Mouse (Mus musculus) lung, postnatal 10 days (tissue): ENCODE data around the gene Efcab12.
A peak's percentile ranks its signal among the peaks of the same experiment; 100 is the strongest.

Experiments
- DNase-seq: peaks from one replicate; pipeline ENCODE4 v3.0.0; 2021

The Efcab12 gene

GRCm38 (mm10) chr6:115838745-115839144, 533 bp upstream of the Efcab12 start:
- DNase-seq = no peak

- DNase-seq = no peak
These were observed 4.4 kb downstream of the Efcab12 start for GRCm38 (mm10) chr6:115833861-115834260.

GRCm38 (mm10) chr6:115832152-115832850, 5.9 kb downstream of the Efcab12 start:
- DNase-seq = no peak

DNA sequence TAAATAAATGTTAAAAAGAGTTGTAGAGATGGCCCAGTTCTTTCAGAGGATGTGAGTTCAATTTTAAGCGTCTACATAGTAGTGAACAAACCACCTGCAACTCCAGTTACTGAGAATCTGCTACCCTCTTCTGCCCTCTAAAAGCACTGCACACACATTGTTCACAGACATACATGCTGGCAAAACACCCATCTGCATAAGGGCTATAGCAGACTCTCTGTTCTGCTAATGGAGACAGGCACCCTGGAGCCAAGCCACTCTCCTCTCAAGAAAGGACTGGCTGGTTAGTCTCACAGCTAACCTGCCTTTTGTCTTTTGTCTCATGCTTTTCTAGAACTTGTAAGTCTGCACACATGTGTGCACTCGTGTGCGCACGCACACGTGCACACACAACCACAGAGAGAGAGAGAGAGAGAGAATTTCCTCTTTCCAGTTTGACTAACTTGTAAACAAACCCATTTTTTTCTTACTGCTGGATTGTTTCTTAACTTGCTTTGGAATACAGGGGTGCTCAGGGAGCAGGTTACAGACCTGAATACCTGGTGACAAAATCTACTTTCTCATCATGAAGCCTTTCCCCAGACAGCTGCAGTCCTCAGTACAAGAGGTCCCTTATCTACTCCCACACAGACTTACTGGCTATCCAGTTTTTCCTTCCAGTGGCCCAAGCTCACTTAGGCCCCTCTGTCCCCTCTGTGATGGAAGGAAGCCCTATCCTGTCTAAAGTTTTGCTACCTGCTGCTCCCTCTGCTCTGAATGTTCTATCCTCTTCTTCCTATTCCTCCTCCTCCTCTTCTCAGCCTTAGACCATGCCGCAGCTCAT, 7.2 kb downstream of the Efcab12 start:
- no peak for DNase-seq

DNA sequence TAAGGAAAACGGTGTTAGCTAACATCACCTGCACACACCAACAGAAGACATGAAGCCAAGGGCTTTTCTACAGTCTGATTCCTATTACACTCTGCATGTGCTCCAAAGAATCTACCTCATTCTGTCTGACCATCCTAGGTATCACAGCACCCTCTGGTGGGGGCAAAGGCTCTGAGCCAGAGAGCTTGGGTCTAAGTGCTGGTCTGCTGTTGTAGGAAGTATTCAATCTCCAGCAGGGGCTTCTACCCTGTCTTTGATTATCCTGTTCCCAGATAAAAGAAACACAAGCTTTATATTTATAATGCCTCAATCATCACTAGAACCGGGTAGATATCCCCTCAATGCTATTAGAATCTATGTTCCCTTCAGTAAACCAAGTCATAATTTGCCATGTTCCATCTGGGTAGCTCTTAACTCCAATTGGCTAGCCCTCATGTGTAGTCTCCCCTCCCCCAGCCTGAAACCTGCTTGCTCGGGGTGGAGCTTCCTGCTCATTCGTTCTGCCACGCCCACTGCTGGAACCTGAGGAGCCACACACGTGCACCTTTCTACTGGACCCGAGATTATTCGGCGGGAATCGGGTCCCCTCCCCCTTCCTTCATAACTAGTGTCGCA, 14.3 kb downstream of the Efcab12 start:
- DNase-seq = peak; percentile 71

- no peak for DNase-seq
These were observed 16.8 kb downstream of the Efcab12 start for GRCm38 (mm10) chr6:115821216-115821993.

DNA sequence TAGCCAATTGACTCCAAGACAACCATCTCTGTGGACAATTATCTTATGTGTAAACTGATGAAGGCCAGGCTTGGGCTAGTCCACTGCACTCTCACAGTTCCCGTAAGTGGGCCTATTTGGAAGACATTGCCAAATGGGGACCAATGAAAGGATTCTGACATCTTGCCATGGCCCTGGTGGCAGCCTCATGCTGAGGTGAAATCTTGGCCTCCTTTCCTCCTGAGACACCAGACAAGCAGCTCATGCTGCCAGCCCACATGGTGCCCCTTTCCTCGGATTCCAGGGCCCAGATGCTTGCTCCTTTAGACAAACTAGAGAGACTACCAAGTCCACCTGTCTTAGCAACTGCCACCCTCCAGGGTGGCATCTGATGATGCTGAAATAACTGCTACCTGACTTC, 20.1 kb downstream of the Efcab12 start:
- DNase-seq = no peak

GRCm38 (mm10) chr6:115815041-115815440, 23.2 kb downstream of the Efcab12 start:
- DNase-seq = no peak

GRCm38 (mm10) chr6:115814104-115814503, 24.1 kb downstream of the Efcab12 start:
- peak; percentile 80 for DNase-seq

DNA sequence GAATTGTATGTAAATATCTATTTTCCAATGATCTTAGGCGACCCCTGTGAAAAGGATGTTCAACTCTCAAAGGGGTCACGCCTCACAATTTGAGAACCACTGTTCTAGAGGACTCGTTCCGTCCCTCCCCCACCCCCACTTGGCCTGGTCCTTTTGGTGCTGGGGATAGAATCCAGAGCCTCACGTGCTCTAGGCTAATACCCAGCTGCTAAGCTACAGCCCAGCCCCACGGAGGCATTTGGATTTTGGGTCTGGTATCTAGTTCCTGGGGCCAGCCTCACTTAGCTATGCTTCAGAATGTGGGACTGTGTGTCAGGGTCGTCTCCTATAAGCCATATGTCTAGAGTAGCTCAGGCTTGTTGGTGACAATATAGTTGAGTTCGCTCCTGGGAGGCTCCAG, 26.6 kb downstream of the Efcab12 start:
- DNase-seq = no peak

- DNase-seq = peak; percentile 93
These were observed 29.6 kb downstream of the Efcab12 start, which contains the start of gene Rpl32 for GRCm38 (mm10) chr6:115808488-115809231. Gene Rpl32 (minus strand): TSS chr6:115808747.

- DNase-seq = no peak
These were observed 30.1 kb downstream of the Efcab12 start for GRCm38 (mm10) chr6:115808196-115808487.

DNA sequence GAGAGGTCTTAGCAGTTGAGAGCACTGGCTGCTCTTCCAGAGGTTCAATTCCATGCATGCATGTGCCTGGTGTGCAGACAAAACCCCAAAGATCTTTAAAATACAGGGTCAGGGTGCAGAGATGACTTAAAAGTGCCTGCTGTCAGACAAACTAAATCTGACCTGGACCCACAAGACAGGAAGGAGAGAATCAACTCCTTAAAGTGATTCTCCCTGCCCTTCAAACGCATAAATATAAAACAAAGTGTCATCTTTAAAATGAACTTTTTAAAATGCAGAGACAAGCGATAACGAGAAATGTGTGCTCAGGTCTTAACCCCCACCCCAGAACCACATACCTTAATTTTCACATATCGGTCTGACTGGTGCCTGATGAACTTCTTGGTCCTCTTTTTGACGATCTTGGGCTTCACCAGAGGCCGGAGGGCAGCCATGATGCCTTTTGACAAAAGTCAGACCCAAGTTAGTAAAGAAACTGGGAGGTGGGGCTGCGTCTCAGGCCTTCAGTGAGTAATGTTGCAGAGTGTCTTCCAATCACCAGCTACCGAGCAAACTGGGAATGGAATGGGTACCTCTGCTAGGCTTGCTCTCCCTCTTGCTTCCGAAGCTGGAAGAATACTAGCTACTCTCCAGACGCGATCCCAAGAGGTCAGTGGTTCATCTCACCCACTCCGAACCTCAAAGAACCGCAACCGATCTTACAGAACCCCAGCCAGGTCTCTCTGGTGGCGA, 30.6 kb downstream of the Efcab12 start:
- peak; percentile 27 for DNase-seq

DNA sequence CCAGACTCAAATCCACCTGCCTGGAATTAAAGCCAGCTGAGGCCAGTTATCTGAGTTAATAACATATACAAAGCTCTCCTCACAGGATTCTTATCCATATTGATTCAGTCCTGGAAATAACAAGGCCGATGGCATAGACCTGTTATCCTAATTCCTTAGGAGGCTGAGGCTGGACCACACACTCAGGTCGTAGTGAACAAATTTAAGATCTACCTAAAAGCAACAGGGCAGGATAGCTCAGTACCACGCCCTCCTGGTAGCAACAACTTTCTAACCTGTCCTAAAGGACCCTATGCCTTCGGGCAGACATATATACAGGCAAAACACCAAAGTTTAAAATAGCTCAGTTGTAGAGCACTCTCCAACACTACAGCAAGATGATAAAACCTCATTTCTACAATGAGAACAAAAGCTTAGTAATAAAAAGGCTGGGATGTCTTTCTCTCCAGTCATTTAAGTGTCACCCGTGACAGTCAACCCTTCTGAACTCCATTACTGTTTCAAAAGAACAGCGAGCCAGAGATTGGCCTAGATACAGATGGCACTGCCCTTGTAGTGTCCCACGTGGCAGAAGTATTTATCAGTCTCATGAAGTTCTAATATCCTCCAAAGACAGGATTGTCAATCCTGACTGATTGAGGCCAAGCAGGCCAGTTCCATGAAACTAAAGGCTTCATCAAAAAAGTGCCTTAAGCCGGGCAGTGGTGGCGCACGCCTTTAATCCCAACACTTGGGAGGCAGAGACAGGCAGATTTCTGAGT, 33.6 kb downstream of the Efcab12 start:
- DNase-seq = no peak

DNA sequence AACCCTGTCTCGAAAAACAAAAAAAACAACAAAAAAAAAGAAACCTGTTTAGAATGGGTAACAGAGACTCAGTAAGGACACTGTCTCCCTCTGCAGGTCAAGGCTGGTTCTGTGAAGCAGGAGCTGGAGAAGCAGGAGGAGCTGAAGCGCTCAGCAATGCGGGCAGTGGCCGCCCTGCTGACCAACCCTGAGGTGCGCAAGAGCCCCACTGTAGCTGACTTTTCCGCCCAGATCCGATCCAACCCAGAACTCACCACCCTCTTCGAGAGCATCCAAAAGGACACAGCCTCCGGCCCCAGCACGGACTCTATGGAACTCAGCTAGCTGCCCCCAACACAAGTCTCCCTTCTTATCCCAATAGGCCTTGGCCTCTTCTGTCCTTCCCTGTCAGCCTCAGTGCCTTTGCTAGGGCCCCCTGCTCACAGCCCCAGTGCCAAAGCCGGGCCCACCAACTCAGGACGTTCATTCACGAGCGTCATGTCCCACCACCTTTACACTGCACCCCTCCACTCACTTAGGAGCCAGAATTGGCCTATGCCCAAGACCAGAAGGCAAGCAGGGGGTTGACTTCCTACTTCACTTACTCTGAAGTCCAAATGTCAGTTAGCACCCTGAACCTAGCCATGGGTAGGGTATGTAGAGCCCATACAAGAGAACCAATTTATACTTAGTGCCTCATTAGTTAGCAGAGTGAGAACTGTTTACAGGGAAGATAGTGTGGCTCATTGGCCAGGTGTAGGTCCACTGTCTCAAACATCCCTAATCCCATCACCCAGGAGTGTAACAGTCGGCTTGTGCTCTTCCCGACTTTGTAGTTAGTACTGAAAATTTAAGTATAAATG, 34.5 kb downstream of the Efcab12 start:
- DNase-seq = peak; percentile 93

DNA sequence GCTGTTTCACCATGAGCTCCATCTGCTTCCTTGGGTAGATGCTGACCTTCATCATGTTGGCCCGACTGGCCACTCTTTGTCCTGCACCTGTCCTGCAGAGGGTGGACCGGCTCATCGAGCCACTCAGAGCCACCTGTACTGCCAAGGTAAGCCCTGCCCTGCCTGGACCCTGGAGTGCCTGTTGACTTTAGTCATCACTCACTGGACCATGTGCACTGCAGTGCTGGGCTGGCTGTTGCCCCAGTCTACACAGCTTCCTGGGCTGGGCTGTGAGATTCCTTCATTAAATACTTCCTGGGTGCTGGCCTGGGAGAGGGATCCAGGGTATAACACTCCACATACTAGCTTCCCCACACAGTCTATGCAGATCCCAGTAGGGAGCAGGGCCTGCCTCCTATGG, 36.4 kb downstream of the Efcab12 start:
- DNase-seq = peak; percentile 15

GRCm38 (mm10) chr6:115792691-115793215, 45.5 kb downstream of the Efcab12 start:
- DNase-seq = no peak

GRCm38 (mm10) chr6:115791842-115792686, 46.1 kb downstream of the Efcab12 start:
- peak; percentile 72 for DNase-seq

DNA sequence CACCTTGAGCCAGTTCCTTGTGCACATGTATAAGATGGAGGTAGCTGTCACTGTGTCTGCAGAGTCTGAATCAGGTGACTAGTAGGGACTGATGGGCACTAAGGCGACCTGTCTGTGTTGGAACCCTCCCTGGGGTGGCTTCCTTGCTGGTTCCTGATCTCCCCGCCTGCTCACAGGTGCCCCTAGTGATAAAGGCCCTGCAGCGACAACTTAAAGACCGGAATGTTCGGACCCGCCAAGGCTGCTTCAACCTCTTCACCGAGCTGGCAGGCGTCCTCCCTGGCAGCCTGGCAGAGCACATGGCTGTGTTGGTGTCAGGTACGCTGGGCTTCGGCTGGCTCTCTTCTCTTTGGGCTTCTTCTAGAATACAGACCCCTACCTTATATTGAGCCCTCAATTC, 47.2 kb downstream of the Efcab12 start:
- DNase-seq = no peak
